Mouse (Mus musculus): ENCODE results near the gene Cenpx. TPM values are rescaled to one million over a fixed set of nuclear protein-coding genes. Genes with fewer than 3 reads are reported as not detected.

Gene Cenpx
- polyA plus RNA-seq, 1 experiment from 2014 or later = 112 TPM

GRCm38 (mm10) chr11:120727564-120727963 lies 14.0 kb upstream of the Cenpx start:
- Histone ChIP-seq H3K36me3 (ENCODE audit: control insufficient read depth, insufficient read depth, low read length) (no peaks in the 10 kb centered on the region), H3K4me1 (ENCODE audit: control insufficient read depth, insufficient read depth, low read length) (peaks cover 2% of the 10 kb centered on the region; the same call in 1 of the 2 replicates), H3K27ac (ENCODE audit: low read depth, low read length) (no peak overlapping the region), H3K4me2 (ENCODE audit: low read depth) (no peak overlapping the region), H3K4me3 (ENCODE audit: low read depth, low read length) (no peak overlapping the region), H3K9ac (ENCODE audit: low read length) (no peak overlapping the region), H3K9me3 (ENCODE audit: control insufficient read depth, low read length) (no peaks in the 10 kb centered on the region), H3K27me3 (ENCODE audit: control insufficient read depth, insufficient read depth, low read length) (no peaks in the 10 kb centered on the region)
- ATAC-seq (ENCODE audit: insufficient read depth, low FRiP score, low TSS enrichment) = peak; percentile 18; the same call in 1 of the 2 replicates
- WGBS = 64% methylated on average over 12 of the region's 12 CpGs
- DNase-seq (ENCODE audit: low spot score) = no peak

- ATAC-seq (ENCODE audit: insufficient read depth, low FRiP score, low TSS enrichment) = peak; percentile 84
- 1% methylated on average over 14 of the region's 14 CpGs for WGBS
- Histone ChIP-seq H3K27ac (ENCODE audit: low read depth, low read length) (no peak within 1 kb of the TSS), H3K27me3 (ENCODE audit: control insufficient read depth, insufficient read depth, low read length) (0 out of 2 replicates have a peak, but pooled peaks cover 4% of the 10 kb centered on the region), H3K4me2 (ENCODE audit: low read depth) (peak within 1 kb of the TSS; percentile 73), H3K36me3 (ENCODE audit: control insufficient read depth, insufficient read depth, low read length) (no peaks in the 10 kb centered on the region), H3K4me3 (ENCODE audit: low read depth, low read length) (peak within 1 kb of the TSS; percentile 53), H3K9ac (ENCODE audit: low read length) (peak within 1 kb of the TSS; percentile 57), H3K4me1 (ENCODE audit: control insufficient read depth, insufficient read depth, low read length) (peaks cover 3% of the 10 kb centered on the region), H3K9me3 (ENCODE audit: control insufficient read depth, low read length) (no peaks in the 10 kb centered on the region)
- peak; percentile 80 for DNase-seq (ENCODE audit: low spot score)
These were observed 13.6 kb upstream of the Cenpx start, which contains the start of gene Dcxr for GRCm38 (mm10) chr11:120727169-120727527. Gene Dcxr, minus strand, starts transcription at chr11:120727281.

GRCm38 (mm10) chr11:120726243-120727168 lies 13.0 kb upstream of the Cenpx start:
- Histone ChIP-seq H3K27ac (ENCODE audit: low read depth, low read length) (no peak overlapping the region), H3K4me1 (ENCODE audit: control insufficient read depth, insufficient read depth, low read length) (peaks cover 9% of the 10 kb centered on the region), H3K9ac (ENCODE audit: low read length) (peak overlapping the region; percentile 57), H3K9me3 (ENCODE audit: control insufficient read depth, low read length) (no peaks in the 10 kb centered on the region), H3K4me3 (ENCODE audit: low read depth, low read length) (peak overlapping the region; percentile 53), H3K4me2 (ENCODE audit: low read depth) (peak overlapping the region; percentile 73), H3K27me3 (ENCODE audit: control insufficient read depth, insufficient read depth, low read length) (0 out of 2 replicates have a peak, but pooled peaks cover 9% of the 10 kb centered on the region), H3K36me3 (ENCODE audit: control insufficient read depth, insufficient read depth, low read length) (no peaks in the 10 kb centered on the region)
- ATAC-seq (ENCODE audit: insufficient read depth, low FRiP score, low TSS enrichment) (peak; percentile 45), DNase-seq (ENCODE audit: low spot score) (no peak)
- WGBS = 19% methylated on average over 32 of the region's 36 CpGs

GRCm38 (mm10) chr11:120723509-120723908 lies 10.0 kb upstream of the Cenpx start:
- Histone ChIP-seq H3K9ac (ENCODE audit: low read length) (no peak overlapping the region), H3K4me1 (ENCODE audit: control insufficient read depth, insufficient read depth, low read length) (peaks cover 15% of the 10 kb centered on the region), H3K27ac (ENCODE audit: low read depth, low read length) (no peak overlapping the region), H3K4me3 (ENCODE audit: low read depth, low read length) (no peak overlapping the region), H3K27me3 (ENCODE audit: control insufficient read depth, insufficient read depth, low read length) (peaks cover 13% of the 10 kb centered on the region), H3K36me3 (ENCODE audit: control insufficient read depth, insufficient read depth, low read length) (no peaks in the 10 kb centered on the region), H3K9me3 (ENCODE audit: control insufficient read depth, low read length) (no peaks in the 10 kb centered on the region), H3K4me2 (ENCODE audit: low read depth) (no peak overlapping the region)
- 83% methylated on average over 7 of the region's 7 CpGs for WGBS
- no peak for ATAC-seq (ENCODE audit: insufficient read depth, low FRiP score, low TSS enrichment)
- no peak for DNase-seq (ENCODE audit: low spot score)

GRCm38 (mm10) chr11:120722761-120723382 lies 9.3 kb upstream of the Cenpx start:
- peaks cover 15% of the 10 kb centered on the region for H3K4me1 ChIP-seq (ENCODE audit: control insufficient read depth, insufficient read depth, low read length)

GRCm38 (mm10) chr11:120722067-120722630 lies 8.6 kb upstream of the Cenpx start:
- no peak overlapping the region for H3K27ac ChIP-seq (ENCODE audit: low read depth, low read length)
- peaks cover 15% of the 10 kb centered on the region for H3K4me1 ChIP-seq (ENCODE audit: control insufficient read depth, insufficient read depth, low read length)
- H3K4me3 ChIP-seq (ENCODE audit: low read depth, low read length) = peak overlapping the region; percentile 60
- peak overlapping the region; percentile 82 for H3K9ac ChIP-seq (ENCODE audit: low read length)
- ATAC-seq (ENCODE audit: insufficient read depth, low FRiP score, low TSS enrichment) (no peak), DNase-seq (ENCODE audit: low spot score) (no peak)
- peaks cover 13% of the 10 kb centered on the region for H3K27me3 ChIP-seq (ENCODE audit: control insufficient read depth, insufficient read depth, low read length)
- WGBS = 21% methylated on average over 21 of the region's 21 CpGs
- H3K4me2 ChIP-seq (ENCODE audit: low read depth) = peak overlapping the region; percentile 99
- no peaks in the 10 kb centered on the region for H3K9me3 ChIP-seq (ENCODE audit: control insufficient read depth, low read length)
- H3K36me3 ChIP-seq (ENCODE audit: control insufficient read depth, insufficient read depth, low read length) = peaks cover 4% of the 10 kb centered on the region; the same call in 1 of the 2 replicates

More at GRCm38 (mm10) chr11:120722761-120723382, 9.3 kb upstream of the Cenpx start:
- ATAC-seq (ENCODE audit: insufficient read depth, low FRiP score, low TSS enrichment) (no peak), DNase-seq (ENCODE audit: low spot score) (no peak)
- no peak overlapping the region for H3K27ac ChIP-seq (ENCODE audit: low read depth, low read length)
- no peak overlapping the region for H3K9ac ChIP-seq (ENCODE audit: low read length)
- H3K9me3 ChIP-seq (ENCODE audit: control insufficient read depth, low read length) = no peaks in the 10 kb centered on the region
- peaks cover 13% of the 10 kb centered on the region for H3K27me3 ChIP-seq (ENCODE audit: control insufficient read depth, insufficient read depth, low read length)
- H3K4me3 ChIP-seq (ENCODE audit: low read depth, low read length) = no peak overlapping the region
- H3K4me2 ChIP-seq (ENCODE audit: low read depth) = no peak overlapping the region
- WGBS = 89% methylated on average over 11 of the region's 11 CpGs
- no peaks in the 10 kb centered on the region for H3K36me3 ChIP-seq (ENCODE audit: control insufficient read depth, insufficient read depth, low read length)

GRCm38 (mm10) chr11:120721124-120722066 lies 7.9 kb upstream of the Cenpx start, which contains the start of gene Rac3:
Gene Rac3, plus strand, starts transcription at chr11:120721470.
- peaks cover 6% of the 10 kb centered on the region for H3K36me3 ChIP-seq (ENCODE audit: control insufficient read depth, insufficient read depth, low read length)
- H3K4me3 ChIP-seq (ENCODE audit: low read depth, low read length) = peak within 1 kb of the TSS; percentile 60
- peak within 1 kb of the TSS; percentile 99 for H3K4me2 ChIP-seq (ENCODE audit: low read depth)
- H3K27me3 ChIP-seq (ENCODE audit: control insufficient read depth, insufficient read depth, low read length) = peaks cover 13% of the 10 kb centered on the region
- DNase-seq (ENCODE audit: low spot score) (peak; percentile 87), ATAC-seq (ENCODE audit: insufficient read depth, low FRiP score, low TSS enrichment) (peak; percentile 84)
- peaks cover 14% of the 10 kb centered on the region for H3K4me1 ChIP-seq (ENCODE audit: control insufficient read depth, insufficient read depth, low read length)
- no peaks in the 10 kb centered on the region for H3K9me3 ChIP-seq (ENCODE audit: control insufficient read depth, low read length)
- 0 out of 2 replicates have a peak within 1 kb of the TSS, but pooled peaks have one; percentile 34 for H3K27ac ChIP-seq (ENCODE audit: low read depth, low read length)
- peak within 1 kb of the TSS; percentile 82 for H3K9ac ChIP-seq (ENCODE audit: low read length)
- WGBS = under 1% methylated on average over 79 of the region's 90 CpGs
